Mouse (Mus musculus) E14TG2a.4 (cell line): ENCODE results near the gene Pp2d1.

ENCODE experiments used
- H3K27me3 ChIP-seq: 2 replicates; pipeline ENCODE4 v1.6.1; 2014; ENCODE audit warnings: low read length, control low read depth; ENCODE audit not compliant: insufficient read depth
- H3K36me3 ChIP-seq: 2 replicates; pipeline ENCODE4 v1.6.1; 2014; ENCODE audit warnings: low read length, control low read depth; ENCODE audit not compliant: insufficient read depth
- H3K4me1 ChIP-seq: replicated peaks from 2 replicates; pipeline ENCODE4 v1.6.1; 2014; ENCODE audit warnings: low read depth, low read length, control low read depth
- H3K4me3 ChIP-seq: replicated peaks from 2 replicates; pipeline ENCODE4 v1.5.1; 2014; ENCODE audit warnings: mild to moderate bottlenecking, low read length
- H3K9me3 ChIP-seq: 2 replicates; pipeline ENCODE4 v1.6.1; 2014; ENCODE audit warnings: low read length, control low read depth
- CTCF ChIP-seq: conservative IDR thresholded peaks from 2 replicates; pipeline ENCODE4 v1.5.1; 2014; ENCODE audit warnings: low read length
- NANOG ChIP-seq: IDR thresholded peaks from 2 replicates; pipeline ENCODE4 v1.6.1; 2014; ENCODE audit warnings: borderline replicate concordance, low read length, mixed read lengths
- POU5F1 ChIP-seq: IDR thresholded peaks from 2 replicates; pipeline ENCODE4 v1.6.1; 2014; ENCODE audit warnings: low read length, borderline replicate concordance

Gene Pp2d1

DNA sequence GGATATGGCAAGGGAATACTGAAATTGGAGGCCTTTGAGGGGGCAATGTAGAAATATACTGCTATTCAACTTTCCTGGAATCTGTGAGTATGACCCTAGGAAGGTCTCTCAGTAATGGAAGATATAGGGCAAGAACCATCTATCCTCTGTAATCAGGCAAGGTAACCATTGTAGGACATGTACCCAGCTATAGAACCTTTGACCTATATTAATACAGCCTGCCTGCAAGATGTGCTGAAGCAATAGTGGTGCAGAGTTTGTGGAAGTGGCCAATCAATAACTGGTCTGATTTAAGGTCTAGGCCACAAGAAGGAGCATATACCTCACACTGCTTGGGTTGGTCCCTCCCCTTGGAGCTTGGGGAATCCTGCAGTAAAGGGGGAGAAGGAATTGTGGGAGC, 18.7 kb downstream of the Pp2d1 start:
- TF ChIP-seq NANOG, result no peak
- TF ChIP-seq CTCF, result no peak
- no peak for TF ChIP-seq POU5F1
- H3K4me1 ChIP-seq, result no peaks in the 10 kb centered on the region
- no peak overlapping the region for H3K4me3 ChIP-seq
- no peaks in the 10 kb centered on the region for H3K27me3 ChIP-seq
- H3K9me3 ChIP-seq, result 0 out of 2 replicates have a peak, but pooled peaks cover 3% of the 10 kb centered on the region
- H3K36me3 ChIP-seq, result peaks cover 4% of the 10 kb centered on the region; the same call in 1 of the 2 replicates

- no peaks in the 10 kb centered on the region for H3K4me1 ChIP-seq
- TF ChIP-seq CTCF (0 out of 2 replicates have a peak, but pooled peaks have one; percentile 11), POU5F1 (no peak)
- H3K9me3 ChIP-seq, result 0 out of 2 replicates have a peak, but pooled peaks cover 3% of the 10 kb centered on the region
- no peaks in the 10 kb centered on the region for H3K27me3 ChIP-seq
- no peak overlapping the region for H3K4me3 ChIP-seq
- peaks cover 8% of the 10 kb centered on the region; the same call in 1 of the 2 replicates for H3K36me3 ChIP-seq
These were observed 19.9 kb downstream of the Pp2d1 start for GRCm38 (mm10) chr17:53519364-53519763.

DNA sequence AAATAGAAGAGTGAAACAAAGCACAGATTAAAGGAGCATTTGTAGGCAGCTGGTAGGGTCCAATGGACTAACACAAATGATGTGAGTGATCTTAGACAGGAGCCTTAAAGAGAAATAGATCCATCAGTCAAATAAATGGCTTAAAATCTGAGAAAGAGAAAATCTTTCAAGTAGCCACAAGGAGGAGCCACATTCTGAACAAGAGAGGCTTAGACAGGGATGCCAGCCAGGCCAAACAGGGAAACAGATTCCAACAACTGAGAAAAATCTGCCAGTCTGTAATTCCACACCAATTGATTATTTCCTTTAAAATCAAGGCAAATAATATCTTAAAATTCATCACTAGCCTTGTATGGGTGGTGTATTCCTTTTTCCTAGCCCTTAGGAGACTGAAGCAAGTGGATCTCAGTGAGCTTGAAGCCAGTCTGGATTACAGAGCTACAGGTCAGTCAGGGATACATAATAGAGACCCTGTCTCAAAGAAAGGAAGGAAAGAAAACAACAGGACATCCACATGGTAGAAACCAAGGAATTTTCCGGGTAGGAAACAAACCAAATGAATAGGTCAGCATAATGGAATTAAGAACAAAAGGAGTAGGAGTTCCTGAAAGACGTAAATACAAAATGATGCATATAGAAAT, 26.8 kb downstream of the Pp2d1 start:
- Histone ChIP-seq H3K27me3 (no peaks in the 10 kb centered on the region), H3K36me3 (peaks cover 19% of the 10 kb centered on the region; the same call in 1 of the 2 replicates), H3K4me3 (no peak overlapping the region), H3K9me3 (no peaks in the 10 kb centered on the region), H3K4me1 (peaks cover 10% of the 10 kb centered on the region)
- TF ChIP-seq CTCF, result peak; percentile 31
- TF ChIP-seq POU5F1, result no peak

GRCm38 (mm10) chr17:53502966-53503365, 36.3 kb downstream of the Pp2d1 start:
- TF ChIP-seq NANOG (no peak), CTCF (no peak), POU5F1 (no peak)
- H3K27me3 ChIP-seq, result no peaks in the 10 kb centered on the region
- peaks cover 85% of the 10 kb centered on the region for H3K36me3 ChIP-seq
- peaks cover 14% of the 10 kb centered on the region for H3K4me1 ChIP-seq
- H3K4me3 ChIP-seq, result no peak overlapping the region
- H3K9me3 ChIP-seq, result no peaks in the 10 kb centered on the region

GRCm38 (mm10) chr17:53489007-53489378, 50.3 kb downstream of the Pp2d1 start:
- Histone ChIP-seq H3K36me3 (peaks cover 91% of the 10 kb centered on the region), H3K9me3 (no peaks in the 10 kb centered on the region), H3K4me3 (no peak overlapping the region), H3K27me3 (no peaks in the 10 kb centered on the region), H3K4me1 (peaks cover 31% of the 10 kb centered on the region)
- TF ChIP-seq POU5F1 (no peak), CTCF (no peak), NANOG (no peak)

DNA sequence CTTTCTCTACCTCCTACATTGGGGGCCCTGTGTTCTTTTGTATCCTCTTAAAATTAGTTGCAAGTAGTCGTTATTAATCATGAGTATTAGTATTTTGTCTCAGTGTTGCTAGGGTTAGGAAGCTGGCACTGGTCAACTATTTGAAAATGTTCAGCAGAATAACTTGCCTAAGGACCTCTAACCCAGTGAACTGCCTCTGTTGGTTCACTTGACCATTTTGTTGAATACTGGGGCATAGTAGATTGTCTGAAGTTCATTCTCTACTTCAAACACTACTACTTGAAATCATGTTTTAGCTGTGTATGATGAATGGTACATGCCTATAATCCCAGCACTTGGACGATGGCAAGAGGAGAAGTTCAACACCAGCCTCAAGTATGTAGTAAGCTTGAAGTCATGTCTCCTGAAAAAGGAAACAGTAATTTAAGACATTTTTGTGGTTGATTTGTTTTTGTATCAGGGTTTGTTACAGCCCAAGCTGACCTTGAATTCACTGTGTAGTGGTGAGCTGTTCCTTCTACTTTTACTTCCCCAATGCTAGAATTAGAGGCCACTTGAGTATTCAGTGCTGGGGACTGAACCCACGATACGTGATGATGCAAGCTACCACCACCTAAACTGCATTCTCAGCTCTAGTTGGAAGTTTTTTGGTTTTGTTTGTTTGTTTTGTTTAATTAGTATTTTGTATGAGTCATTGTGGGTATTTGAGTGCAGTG, 50.8 kb downstream of the Pp2d1 start:
- no peak for TF ChIP-seq CTCF
- TF ChIP-seq POU5F1, result no peak
- no peak for TF ChIP-seq NANOG
- no peak overlapping the region for H3K4me3 ChIP-seq

DNA sequence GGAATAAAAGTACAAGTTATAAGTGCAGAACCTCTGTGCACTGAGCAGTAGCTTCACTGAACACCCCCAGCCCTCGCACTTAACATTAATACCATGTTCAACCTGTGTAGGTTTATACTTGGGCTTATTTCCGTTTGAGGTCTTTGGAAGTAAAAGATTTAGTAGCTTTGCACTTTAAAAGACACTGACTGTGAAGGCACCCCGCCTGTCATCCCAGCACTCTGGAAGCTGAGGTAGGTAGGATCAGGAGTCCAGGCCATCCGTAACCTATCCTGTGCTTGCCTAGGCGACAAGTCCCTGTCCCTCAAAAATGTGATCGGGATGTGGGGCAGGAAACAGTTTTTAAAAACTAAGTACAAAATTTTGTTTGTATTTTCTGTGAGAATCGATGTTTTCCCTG, 58.8 kb downstream of the Pp2d1 start:
- Histone ChIP-seq H3K27me3 (no peaks in the 10 kb centered on the region), H3K9me3 (no peaks in the 10 kb centered on the region), H3K4me3 (peak overlapping the region; percentile 97), H3K4me1 (peaks cover 53% of the 10 kb centered on the region), H3K36me3 (peaks cover 43% of the 10 kb centered on the region)
- TF ChIP-seq CTCF (no peak), NANOG (no peak), POU5F1 (no peak)

More for the DNA sequence above, 50.8 kb downstream of the Pp2d1 start:
- H3K27me3 ChIP-seq, result no peaks in the 10 kb centered on the region
- H3K4me1 ChIP-seq, result peaks cover 31% of the 10 kb centered on the region
- H3K9me3 ChIP-seq, result no peaks in the 10 kb centered on the region
- peaks cover 91% of the 10 kb centered on the region for H3K36me3 ChIP-seq

DNA sequence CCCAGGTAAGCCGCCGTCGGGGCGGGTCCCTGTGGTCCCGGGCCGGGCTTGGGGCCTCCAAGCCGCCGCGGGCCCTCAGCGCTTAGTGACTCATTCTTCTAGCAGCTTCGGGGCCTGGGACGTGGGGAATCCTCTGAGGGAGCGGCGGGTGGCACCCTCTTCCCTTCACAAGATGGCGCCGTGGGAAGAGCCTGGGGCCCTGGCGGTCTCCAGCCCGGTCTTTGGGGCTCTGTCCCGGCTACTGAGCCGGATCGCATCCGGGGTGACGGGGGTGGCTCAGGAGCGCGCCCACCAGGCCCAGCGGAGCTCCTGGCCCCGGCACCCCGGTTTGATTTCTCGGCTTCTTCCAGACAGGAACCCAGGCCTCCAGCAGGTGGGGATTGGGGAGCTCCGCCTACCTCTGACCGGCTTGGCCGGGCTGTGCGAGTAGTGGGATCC, 59.6 kb downstream of the Pp2d1 start:
- Histone ChIP-seq H3K27me3 (no peaks in the 10 kb centered on the region), H3K4me1 (peaks cover 48% of the 10 kb centered on the region), H3K4me3 (peak overlapping the region; percentile 97), H3K36me3 (peaks cover 35% of the 10 kb centered on the region), H3K9me3 (no peaks in the 10 kb centered on the region)
- TF ChIP-seq CTCF (no peak), NANOG (no peak), POU5F1 (no peak)
